Mouse (Mus musculus) hindbrain, embryonic 12.5 days (tissue): ENCODE data around the gene Klhdc7b. TPM values are rescaled to one million over a fixed set of nuclear protein-coding genes. Genes with fewer than 3 reads are reported as not detected.

Source experiments
- ATAC-seq: fragments of 200-750 bp; cut with Nextera tagmentation; 2 replicates; pipeline ENCODE4 v1.8.0; 2017; ENCODE audit warnings: moderate TSS enrichment; ENCODE audit not compliant: low FRiP score
- H3K27ac ChIP-seq: fragments of 300-500 bp; sonication (generic); 2 replicates; pipeline ENCODE4 v1.5.1; 2016; ENCODE audit warnings: mild to moderate bottlenecking
- H3K27me3 ChIP-seq: fragments of 300-500 bp; sonication (generic); 2 replicates; pipeline ENCODE4 v1.6.1; 2016; ENCODE audit warnings: mild to moderate bottlenecking
- H3K36me3 ChIP-seq: fragments of 300-500 bp; sonication (generic); 2 replicates; pipeline ENCODE4 v1.6.1; 2016; ENCODE audit warnings: mild to moderate bottlenecking
- H3K4me1 ChIP-seq: fragments of 300-500 bp; sonication (generic); 2 replicates; pipeline ENCODE4 v1.6.1; 2016
- H3K4me2 ChIP-seq: fragments of 300-500 bp; sonication (generic); replicated peaks from 2 replicates; pipeline ENCODE4 v1.6.1; 2016; ENCODE audit warnings: mild to moderate bottlenecking
- H3K4me3 ChIP-seq: fragments of 300-500 bp; sonication (generic); 2 replicates; pipeline ENCODE4 v1.5.1; 2016; ENCODE audit warnings: mild to moderate bottlenecking
- H3K9ac ChIP-seq: fragments of 300-500 bp; sonication (generic); 2 replicates; pipeline ENCODE4 v1.6.1; 2016; ENCODE audit warnings: mild to moderate bottlenecking, moderate library complexity
- H3K9me3 ChIP-seq: fragments of 300-500 bp; sonication (generic); replicated peaks from 2 replicates; pipeline ENCODE4 v1.6.1; 2016; ENCODE audit warnings: mild to moderate bottlenecking
- WGBS: fragments of 180-500 bp; shearing (Covaris S2); methylation state at CpG from one replicate; pipeline ENCODE4 v1.1.7; 2016; 5-methylcytosine and 5-hydroxymethylcytosine counted together
- polyA plus RNA-seq: library from polyadenylated mRNA; unstranded; fragments of >200 nt; fragmentation: Nextera tagmentation; extraction: Ambion mirVana; gene quantifications from 2 replicates; pipeline ENCODE4 v1.2.1, GENCODE M21; 2016

Gene Klhdc7b
- polyA plus RNA-seq, 1 experiment from 2014 or later, result not detected

- peaks cover 62% of the 10 kb centered on the region for H3K27me3 ChIP-seq
- WGBS, result 6% methylated on average over 18 of the region's 18 CpGs
These were observed 7.4 kb upstream of the Klhdc7b start for GRCm38 (mm10) chr15:89377362-89377761.

GRCm38 (mm10) chr15:89377938-89378828, 6.5 kb upstream of the Klhdc7b start:
- Histone ChIP-seq H3K4me3 (peak overlapping the region; percentile 35), H3K36me3 (no peaks in the 10 kb centered on the region), H3K4me2 (peak overlapping the region; percentile 64), H3K4me1 (peaks cover 24% of the 10 kb centered on the region), H3K9me3 (no peaks in the 10 kb centered on the region), H3K27me3 (peaks cover 62% of the 10 kb centered on the region), H3K9ac (peak overlapping the region; percentile 50; the same call in 1 of the 2 replicates), H3K27ac (no peak overlapping the region)
- 12% methylated on average over 46 of the region's 46 CpGs for WGBS
- ATAC-seq, result no peak

More at GRCm38 (mm10) chr15:89377362-89377761, 7.4 kb upstream of the Klhdc7b start:
- Histone ChIP-seq H3K27ac (no peak overlapping the region), H3K4me3 (no peak overlapping the region), H3K36me3 (peaks cover 6% of the 10 kb centered on the region), H3K9ac (no peak overlapping the region), H3K4me1 (peaks cover 31% of the 10 kb centered on the region), H3K4me2 (no peak overlapping the region), H3K9me3 (no peaks in the 10 kb centered on the region)
- ATAC-seq, result no peak

DNA sequence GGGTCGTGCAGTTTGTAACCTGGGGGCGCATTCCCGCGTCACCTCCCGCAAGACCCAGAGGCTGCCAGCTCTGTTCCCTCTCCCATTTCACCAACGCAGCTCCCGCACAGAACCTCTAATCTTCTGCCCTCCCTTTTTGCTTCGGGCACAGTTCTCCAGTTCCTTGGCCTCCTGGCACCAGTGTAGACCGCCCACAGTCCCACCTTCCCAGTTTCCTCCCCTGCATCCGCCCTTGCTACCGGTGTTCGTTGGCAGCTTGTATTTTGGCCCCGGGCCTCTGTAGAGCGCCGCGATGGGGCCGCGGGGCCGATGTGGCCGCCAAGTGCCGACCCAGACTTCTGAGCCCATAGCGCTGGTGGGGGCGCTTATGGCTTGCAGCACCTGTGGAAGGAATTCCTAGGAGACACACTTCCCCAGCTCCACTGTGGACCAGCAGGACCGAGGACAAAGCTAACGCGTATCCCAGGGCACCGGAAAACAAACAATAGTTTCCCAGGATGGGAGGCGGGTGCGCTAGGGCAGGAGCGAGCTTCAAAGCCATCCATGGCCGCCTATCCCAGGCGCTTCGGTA, 5.8 kb upstream of the Klhdc7b start, which contains the start of gene Odf3b:
Gene Odf3b, minus strand, starts transcription at position 452 of the 571 bp plus-strand sequence.
- no peak for ATAC-seq
- Histone ChIP-seq H3K9me3 (no peaks in the 10 kb centered on the region), H3K27me3 (peaks cover 62% of the 10 kb centered on the region), H3K27ac (no peak within 1 kb of the TSS), H3K4me1 (peaks cover 23% of the 10 kb centered on the region), H3K36me3 (no peaks in the 10 kb centered on the region), H3K9ac (peak within 1 kb of the TSS; percentile 50), H3K4me2 (peak within 1 kb of the TSS; percentile 64), H3K4me3 (peak within 1 kb of the TSS; percentile 35)
- WGBS, result under 1% methylated on average over 33 of the region's 33 CpGs

DNA sequence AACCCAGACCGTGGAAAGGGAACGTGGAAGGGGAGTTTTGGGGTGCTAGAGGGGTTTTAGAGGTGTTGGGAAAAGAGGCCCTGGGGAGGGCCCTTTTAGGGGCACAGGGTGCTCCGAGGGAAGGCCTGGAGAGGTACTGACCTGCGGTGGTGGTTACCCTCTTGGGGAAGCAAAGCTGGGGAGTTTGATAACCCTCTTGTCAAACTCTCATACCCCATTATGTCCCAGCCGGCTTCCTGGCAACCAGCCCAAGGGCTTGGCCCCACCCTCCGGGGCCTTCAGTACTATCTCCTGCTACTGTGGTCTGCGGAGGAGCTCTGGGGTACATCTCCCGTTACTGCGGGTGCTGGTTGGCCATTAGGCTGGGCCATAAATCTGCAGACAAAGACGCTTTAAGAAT, 5.3 kb upstream of the Klhdc7b start:
- H3K9ac ChIP-seq, result no peak overlapping the region
- peak overlapping the region; percentile 64 for H3K4me2 ChIP-seq
- no peaks in the 10 kb centered on the region for H3K36me3 ChIP-seq
- no peaks in the 10 kb centered on the region for H3K9me3 ChIP-seq
- peaks cover 65% of the 10 kb centered on the region for H3K27me3 ChIP-seq
- H3K4me3 ChIP-seq, result peak overlapping the region; percentile 35
- WGBS, result 12% methylated on average over 10 of the region's 10 CpGs
- no peak for ATAC-seq
- no peak overlapping the region for H3K27ac ChIP-seq
- H3K4me1 ChIP-seq, result peaks cover 20% of the 10 kb centered on the region

DNA sequence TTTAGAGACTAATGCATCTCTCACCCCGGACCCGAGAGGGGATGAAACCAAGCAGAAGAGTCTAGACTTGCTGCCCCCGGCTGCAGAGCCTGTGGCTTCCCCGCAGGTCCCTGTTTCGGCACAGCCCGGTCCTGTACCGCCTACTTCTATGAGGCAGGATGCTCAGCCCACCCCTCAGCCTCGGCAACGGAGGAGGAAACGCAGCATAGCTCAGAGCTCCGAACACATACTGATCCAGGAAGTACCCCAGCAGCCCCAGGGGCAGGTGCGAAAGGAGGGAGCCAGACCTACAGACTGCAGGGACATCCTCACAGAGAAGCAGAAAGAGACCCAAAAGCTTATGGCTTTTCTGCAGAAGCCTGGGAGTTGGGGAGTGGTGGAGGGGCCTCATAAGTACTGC, 2.4 kb downstream of the Klhdc7b start:
- Histone ChIP-seq H3K9ac (no peak overlapping the region), H3K27me3 (peaks cover 9% of the 10 kb centered on the region; the same call in 1 of the 2 replicates), H3K9me3 (no peaks in the 10 kb centered on the region), H3K4me1 (no peaks in the 10 kb centered on the region), H3K4me2 (no peak overlapping the region), H3K4me3 (no peak overlapping the region), H3K27ac (no peak overlapping the region), H3K36me3 (no peaks in the 10 kb centered on the region)
- 50% methylated on average over 12 of the region's 12 CpGs for WGBS
- no peak for ATAC-seq

- Histone ChIP-seq H3K9ac (no peak overlapping the region), H3K36me3 (no peaks in the 10 kb centered on the region), H3K4me3 (no peak overlapping the region), H3K27me3 (no peaks in the 10 kb centered on the region), H3K9me3 (no peaks in the 10 kb centered on the region), H3K4me1 (no peaks in the 10 kb centered on the region), H3K27ac (no peak overlapping the region), H3K4me2 (no peak overlapping the region)
- WGBS, result 92% methylated on average over 10 of the region's 10 CpGs
- no peak for ATAC-seq
These were observed 5.4 kb downstream of the Klhdc7b start for GRCm38 (mm10) chr15:89390081-89390480.

DNA sequence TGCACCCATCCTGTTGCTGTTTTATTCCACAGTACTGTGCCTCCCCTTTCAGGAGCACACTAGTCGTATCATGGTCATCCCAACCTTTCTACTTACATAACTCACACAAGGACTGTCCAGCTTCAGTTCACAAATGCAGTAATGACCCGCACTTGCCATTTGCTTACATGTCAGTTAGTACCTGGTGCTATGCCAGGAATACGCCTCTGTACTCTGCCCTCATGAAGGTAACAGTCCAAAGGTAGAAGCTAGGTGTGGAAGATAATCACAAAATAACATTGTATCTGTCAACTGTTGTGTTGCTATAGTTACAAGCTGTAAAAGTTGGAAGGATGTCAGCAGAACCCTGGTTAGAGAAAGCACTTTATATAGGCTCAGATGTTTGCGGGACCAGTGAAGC, 12.2 kb downstream of the Klhdc7b start:
- no peak overlapping the region for H3K4me2 ChIP-seq
- H3K27me3 ChIP-seq, result no peaks in the 10 kb centered on the region
- no peak overlapping the region for H3K4me3 ChIP-seq
- H3K9me3 ChIP-seq, result no peaks in the 10 kb centered on the region
- no peak overlapping the region for H3K27ac ChIP-seq
- H3K36me3 ChIP-seq, result no peaks in the 10 kb centered on the region
- 91% methylated on average over 4 of the region's 4 CpGs for WGBS
- no peaks in the 10 kb centered on the region for H3K4me1 ChIP-seq
- no peak for ATAC-seq
- H3K9ac ChIP-seq, result no peak overlapping the region

- no peaks in the 10 kb centered on the region for H3K9me3 ChIP-seq
- no peaks in the 10 kb centered on the region for H3K4me1 ChIP-seq
- 81% methylated on average over 2 of the region's 2 CpGs for WGBS
- H3K9ac ChIP-seq, result no peak overlapping the region
- H3K27ac ChIP-seq, result no peak overlapping the region
- no peaks in the 10 kb centered on the region for H3K27me3 ChIP-seq
- no peak overlapping the region for H3K4me2 ChIP-seq
- H3K36me3 ChIP-seq, result no peaks in the 10 kb centered on the region
- ATAC-seq, result no peak
- H3K4me3 ChIP-seq, result no peak overlapping the region
These were observed 13.4 kb downstream of the Klhdc7b start for GRCm38 (mm10) chr15:89398146-89398545.

GRCm38 (mm10) chr15:89399716-89400115, 15.0 kb downstream of the Klhdc7b start:
- no peak overlapping the region for H3K4me3 ChIP-seq
- H3K27ac ChIP-seq, result no peak overlapping the region
- H3K27me3 ChIP-seq, result no peaks in the 10 kb centered on the region
- WGBS, result 70% methylated on average over 1 of the region's 1 CpGs
- ATAC-seq, result no peak
- no peak overlapping the region for H3K4me2 ChIP-seq
- H3K9me3 ChIP-seq, result no peaks in the 10 kb centered on the region
- H3K4me1 ChIP-seq, result no peaks in the 10 kb centered on the region
- H3K36me3 ChIP-seq, result no peaks in the 10 kb centered on the region
- no peak overlapping the region for H3K9ac ChIP-seq

DNA sequence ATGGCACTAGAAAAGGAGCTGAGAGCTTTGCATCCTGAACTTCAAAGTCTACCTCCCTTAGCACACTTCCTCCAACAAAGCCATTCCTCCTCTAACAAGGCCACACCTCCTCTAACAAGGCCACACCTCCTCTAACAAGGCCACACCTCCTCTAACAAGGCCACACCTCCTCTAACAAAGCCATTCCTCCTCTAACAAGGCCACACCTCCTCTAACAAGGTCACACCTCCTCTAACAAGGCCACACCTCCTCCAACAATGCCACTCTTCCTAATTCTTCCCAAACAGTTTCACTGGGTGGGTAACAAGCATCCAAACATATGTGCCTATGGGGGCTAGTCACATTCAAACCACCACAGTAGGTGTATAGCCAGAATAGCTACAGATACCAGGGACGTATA, 17.8 kb downstream of the Klhdc7b start:
- H3K9ac ChIP-seq, result no peak overlapping the region
- 79% methylated on average over 1 of the region's 1 CpGs for WGBS
- ATAC-seq, result no peak
- no peaks in the 10 kb centered on the region for H3K27me3 ChIP-seq
- no peak overlapping the region for H3K4me3 ChIP-seq
- H3K9me3 ChIP-seq, result no peaks in the 10 kb centered on the region
- no peak overlapping the region for H3K27ac ChIP-seq
- no peaks in the 10 kb centered on the region for H3K4me1 ChIP-seq
- H3K36me3 ChIP-seq, result no peaks in the 10 kb centered on the region
- no peak overlapping the region for H3K4me2 ChIP-seq

DNA sequence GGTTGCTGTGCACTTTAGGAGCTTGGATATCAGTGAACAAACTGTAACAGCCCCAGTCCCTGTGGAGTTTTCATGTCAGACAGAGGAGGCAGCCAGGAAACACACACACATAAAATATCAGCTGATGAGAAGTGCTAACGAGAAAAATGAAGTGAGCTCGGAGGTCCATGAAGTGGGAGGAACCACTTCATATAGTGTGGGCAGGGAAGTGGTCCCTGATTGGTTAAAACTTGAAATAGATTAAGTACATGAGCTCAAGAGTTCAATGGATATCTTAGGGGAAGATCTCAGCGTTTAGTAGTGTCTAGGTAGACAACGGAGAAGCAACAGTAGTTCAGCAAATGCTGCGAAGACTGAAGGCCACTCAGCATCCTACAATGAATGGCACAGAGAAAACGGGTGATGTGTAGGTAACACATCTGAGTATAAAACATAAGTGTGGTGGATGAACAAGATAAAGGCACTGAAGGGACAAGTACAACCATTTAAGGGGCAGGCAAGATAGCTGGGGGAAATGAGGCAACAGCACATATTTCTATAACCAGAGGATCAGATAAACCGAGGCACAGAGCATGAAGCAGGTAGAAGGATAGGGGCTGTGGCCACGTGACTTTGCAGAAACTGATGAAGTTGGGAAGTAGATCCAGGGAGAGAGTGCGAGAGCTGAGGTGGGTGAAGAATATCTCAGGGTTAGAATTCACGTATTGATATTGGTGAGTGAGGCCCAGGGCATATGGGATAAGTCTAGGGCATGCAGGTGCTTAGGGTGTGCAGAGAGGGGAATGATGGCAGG, 20.3 kb downstream of the Klhdc7b start:
- peaks cover 14% of the 10 kb centered on the region; the same call in 1 of the 2 replicates for H3K9me3 ChIP-seq

DNA sequence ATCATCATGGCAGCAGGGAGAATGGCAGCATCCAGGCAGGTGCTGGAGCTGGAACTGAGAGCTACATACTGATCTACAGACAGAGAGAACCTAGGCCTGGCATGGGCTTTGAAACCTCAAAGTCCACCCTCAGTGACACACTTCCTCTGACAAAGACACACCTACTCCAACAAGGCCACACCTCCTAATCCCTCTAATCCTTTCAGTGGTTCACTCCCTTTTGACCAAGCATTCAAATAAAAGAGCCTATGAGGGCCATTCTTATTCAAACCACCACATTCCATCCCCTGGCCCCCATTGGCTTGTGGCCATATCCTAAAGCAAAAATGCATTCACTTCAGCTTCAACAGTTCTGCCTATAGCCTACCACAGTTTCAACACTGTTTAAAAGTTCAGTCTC, 22.0 kb downstream of the Klhdc7b start:
- H3K9ac ChIP-seq, result no peak overlapping the region
- peaks cover 14% of the 10 kb centered on the region; the same call in 1 of the 2 replicates for H3K9me3 ChIP-seq
- no peak overlapping the region for H3K4me2 ChIP-seq
- ATAC-seq, result no peak
- H3K4me3 ChIP-seq, result no peak overlapping the region
- no peaks in the 10 kb centered on the region for H3K4me1 ChIP-seq
- no peaks in the 10 kb centered on the region for H3K27me3 ChIP-seq
- no peak overlapping the region for H3K27ac ChIP-seq
- H3K36me3 ChIP-seq, result no peaks in the 10 kb centered on the region

More for the DNA sequence above, 20.3 kb downstream of the Klhdc7b start:
- H3K4me3 ChIP-seq, result no peak overlapping the region
- no peaks in the 10 kb centered on the region for H3K36me3 ChIP-seq
- H3K4me1 ChIP-seq, result no peaks in the 10 kb centered on the region
- ATAC-seq, result no peak
- 84% methylated on average over 10 of the region's 10 CpGs for WGBS
- no peak overlapping the region for H3K9ac ChIP-seq
- H3K27ac ChIP-seq, result no peak overlapping the region
- H3K4me2 ChIP-seq, result no peak overlapping the region
- H3K27me3 ChIP-seq, result no peaks in the 10 kb centered on the region
